Comparison of ENCODE assay signal across 12 mouse cellular contexts in genomic region chr4:132424765-132425164, GRCm38 (mm10). TPM values are rescaled to one million over a fixed set of nuclear protein-coding genes. Genes with fewer than 3 reads are reported as not detected.
DNase-seq lines count a peak whose midpoint lies in the region; ATAC-seq and TF ChIP-seq lines count a peak whose summit lies in the region.
"Had no signal": no experiment of that assay in that cellular context is flagged by ENCODE, and none has a peak within 500 bp of the region (broad histone marks: within the 10 kb centered on the region; RNA-seq: fewer than 3 reads in every experiment).

No protein-coding gene starts in this region.

- H3K4me3 ChIP-seq in intestine, postnatal 0 days (ENCODE audit: low read depth, low read length): no peak overlapping the region
- no peak overlapping the region for H3K4me3 ChIP-seq in intestine, embryonic 16.5 days (ENCODE audit: low read length)
- H3K4me3 ChIP-seq in thymus, adult 2 months (ENCODE audit: control insufficient read depth, insufficient read depth, low read length): no peak overlapping the region
- H3K4me3 ChIP-seq in embryonic facial prominence, embryonic 10.5 days: no peak overlapping the region
- H3K4me3 ChIP-seq: erythroblast, embryonic 14.5 days had no signal

- no peaks in the 10 kb centered on the region for H3K9me3 ChIP-seq in intestine, postnatal 0 days (ENCODE audit: control insufficient read depth)
- no peaks in the 10 kb centered on the region for H3K9me3 ChIP-seq in intestine, embryonic 16.5 days (ENCODE audit: control insufficient read depth, low read length)
- H3K9me3 ChIP-seq in embryonic facial prominence, embryonic 10.5 days: no peaks in the 10 kb centered on the region

- no peak overlapping the region for H3K4me2 ChIP-seq in intestine, postnatal 0 days (replicated peaks; ENCODE audit: low read depth)
- H3K4me2 ChIP-seq in intestine, embryonic 16.5 days (ENCODE audit: low read depth, low read length): no peak overlapping the region
- H3K4me2 ChIP-seq: hindbrain, embryonic 14.5 days had no signal

- ATAC-seq in intestine, postnatal 0 days: no peak
- ATAC-seq in intestine, embryonic 16.5 days: no peak
- ATAC-seq: Patski had no signal

- no peaks in the 10 kb centered on the region for H3K36me3 ChIP-seq in intestine, postnatal 0 days (ENCODE audit: control insufficient read depth, insufficient read depth)
- H3K36me3 ChIP-seq in intestine, embryonic 16.5 days (ENCODE audit: control insufficient read depth, insufficient read depth, low read length): no peaks in the 10 kb centered on the region
- no peaks in the 10 kb centered on the region for H3K36me3 ChIP-seq in thymus, adult 2 months (ENCODE audit: control insufficient read depth, insufficient read depth, low read length)
- H3K36me3 ChIP-seq in embryonic facial prominence, embryonic 10.5 days (replicated peaks): no peaks in the 10 kb centered on the region

- DNase-seq in thymus, adult 2 months: peak; percentile 8
- no peak for DNase-seq in thymus, adult 18-20 months
- DNase-seq in WW6 (ENCODE audit: low read depth, low spot score): peak; percentile 38
- DNase-seq in thymus, postnatal 4 days: peak; percentile 42
- DNase-seq in embryonic facial prominence, embryonic 10.5 days (ENCODE audit: low spot score): no peak
- no peak for DNase-seq in cerebellum, adult 11 months
- DNase-seq: kidney, postnatal 36 days had no signal

- no peaks in the 10 kb centered on the region for H3K27me3 ChIP-seq in intestine, postnatal 0 days (replicated peaks; ENCODE audit: control insufficient read depth, insufficient read depth, low read length)
- H3K27me3 ChIP-seq in intestine, embryonic 16.5 days (replicated peaks; ENCODE audit: control insufficient read depth, insufficient read depth, low read length): no peaks in the 10 kb centered on the region
- no peaks in the 10 kb centered on the region for H3K27me3 ChIP-seq in thymus, adult 2 months (ENCODE audit: control insufficient read depth, insufficient read depth, low read length)
- H3K27me3 ChIP-seq in embryonic facial prominence, embryonic 10.5 days (replicated peaks; ENCODE audit: low read depth, poor library complexity, severe bottlenecking): no peaks in the 10 kb centered on the region
- H3K27me3 ChIP-seq: Patski had no signal

- 88% methylated on average over 5 of the region's 5 CpGs for WGBS in intestine, postnatal 0 days
- WGBS in intestine, embryonic 16.5 days: 93% methylated on average over 5 of the region's 5 CpGs
- 97% methylated on average over 5 of the region's 5 CpGs for WGBS in thymus, adult 2 months
- WGBS in embryonic facial prominence, embryonic 10.5 days: 94% methylated on average over 5 of the region's 5 CpGs

- no peak overlapping the region for H3K27ac ChIP-seq in intestine, postnatal 0 days (ENCODE audit: low read depth, low read length)
- no peak overlapping the region for H3K27ac ChIP-seq in intestine, embryonic 16.5 days (ENCODE audit: low read length)
- no peak overlapping the region for H3K27ac ChIP-seq in thymus, adult 2 months (ENCODE audit: control insufficient read depth, insufficient read depth, low read length)
- H3K27ac ChIP-seq in embryonic facial prominence, embryonic 10.5 days (replicated peaks): no peak overlapping the region
- H3K27ac ChIP-seq: hindbrain, embryonic 14.5 days had no signal

- TF ChIP-seq POLR2A in thymus, adult 2 months (IDR thresholded peaks at IDR 0.05; ENCODE audit: control insufficient read depth, extremely low read depth, insufficient read depth, low read length, poor library complexity): no peak

- H3K4me1 ChIP-seq in intestine, postnatal 0 days (replicated peaks; ENCODE audit: control insufficient read depth, insufficient read depth, low read length): no peaks in the 10 kb centered on the region
- H3K4me1 ChIP-seq in intestine, embryonic 16.5 days (ENCODE audit: control insufficient read depth, insufficient read depth, low read length): no peaks in the 10 kb centered on the region; the same call in 1 of the 2 replicates
- H3K4me1 ChIP-seq in thymus, adult 2 months (replicated peaks; ENCODE audit: control insufficient read depth, insufficient read depth, low read length): no peaks in the 10 kb centered on the region
- H3K4me1 ChIP-seq in embryonic facial prominence, embryonic 10.5 days: peaks cover 25% of the 10 kb centered on the region

- peak; percentile 38 for TF ChIP-seq CTCF in intestine, postnatal 0 days (IDR thresholded peaks at IDR 0.05; ENCODE audit: low read depth)
- no peak for TF ChIP-seq CTCF in thymus, adult 2 months (IDR thresholded peaks at IDR 0.05; ENCODE audit: borderline replicate concordance, control insufficient read depth, extremely low read depth, insufficient read depth, low read length, poor library complexity)

- no peak overlapping the region for H3K9ac ChIP-seq in intestine, postnatal 0 days (ENCODE audit: low read depth, low read length)
- no peak overlapping the region for H3K9ac ChIP-seq in intestine, embryonic 16.5 days (ENCODE audit: low read depth, low read length)
- H3K9ac ChIP-seq: hindbrain, embryonic 14.5 days had no signal

RNA-seq across cellular contexts. Expression of gene Phactr4, which starts 2.5 kb away (rescaled TPM):
- polyA plus RNA-seq in intestine, postnatal 0 days (2015; fragmentation: Nextera tagmentation; extraction: Ambion mirVana): 16.7 and 17.5 TPM in 2 replicates
- 15.9 and 17.2 TPM in 2 replicates for polyA plus RNA-seq in intestine, embryonic 16.5 days (2015; fragmentation: Nextera tagmentation; extraction: Ambion mirVana)
- polyA plus RNA-seq in thymus, adult 2 months (2012; rRNA removed): 11.3 and 13.0 TPM in 2 replicates
- polyA plus RNA-seq in embryonic facial prominence, embryonic 10.5 days (2016; fragmentation: Nextera tagmentation; extraction: Ambion mirVana): 25.9 and 27.4 TPM in 2 replicates

RNA-seq across cellular contexts. Expression of gene Med18, which starts 39.0 kb away (rescaled TPM):
- 8.8 and 9.5 TPM in 2 replicates for polyA plus RNA-seq in intestine, postnatal 0 days (2015; fragmentation: Nextera tagmentation; extraction: Ambion mirVana)
- polyA plus RNA-seq in intestine, embryonic 16.5 days (2015; fragmentation: Nextera tagmentation; extraction: Ambion mirVana): 15.2 and 18.4 TPM in 2 replicates
- 6.7 and 10.4 TPM in 2 replicates for polyA plus RNA-seq in thymus, adult 2 months (2012; rRNA removed)
- polyA plus RNA-seq in embryonic facial prominence, embryonic 10.5 days (2016; fragmentation: Nextera tagmentation; extraction: Ambion mirVana): 37.0 and 41.7 TPM in 2 replicates

Comparison
In these comparisons a context has a peak if more than half of its experiments do, and no peak if none do; other contexts are left out.
1. DNase-seq: peak in thymus, adult 2 months (single experiment), WW6 (single experiment) and thymus, postnatal 4 days (single experiment); none in thymus, adult 18-20 months (0 of 2), embryonic facial prominence, embryonic 10.5 days (single experiment) and cerebellum, adult 11 months (single experiment).